Mouse (Mus musculus): ENCODE results near the gene Gm5072. TPM values are rescaled to one million over a fixed set of nuclear protein-coding genes. Genes with fewer than 3 reads are reported as not detected.

Gene Gm5072
- polyA plus RNA-seq (2015; fragmentation: Nextera tagmentation; extraction: Ambion mirVana), result not detected in 2 replicates

GRCm38 (mm10) chrX:91392200-91392599 is at the start of gene Gm5072:
Gene Gm5072 (plus strand): TSS chrX:91392500.

Other genes with a start within 250 kb of the Gm5072 start
- not detected in 2 replicates for gene Mageb2, start 60.8 kb upstream of the Gm5072 start, polyA plus RNA-seq (2015; fragmentation: Nextera tagmentation; extraction: Ambion mirVana)
- not detected in 2 replicates for gene Gm8914, start 87.6 kb downstream of the Gm5072 start, polyA plus RNA-seq (2015; fragmentation: Nextera tagmentation; extraction: Ambion mirVana)
- gene 1700084M14Rik, start 183.4 kb downstream of the Gm5072 start, polyA plus RNA-seq (2015; fragmentation: Nextera tagmentation; extraction: Ambion mirVana), result not detected in 2 replicates
- not detected in 2 replicates for gene Gm14781, start 239.7 kb downstream of the Gm5072 start, polyA plus RNA-seq (2015; fragmentation: Nextera tagmentation; extraction: Ambion mirVana)